Mouse (Mus musculus) lung, postnatal 25 days (tissue): Measurements from ENCODE around the gene Ms4a15.
A peak's percentile ranks its signal among the peaks of the same experiment; 100 is the strongest.

Experiments
- DNase-seq: peaks from one replicate; pipeline ENCODE4 v3.0.0; 2022; ENCODE audit warnings: low spot score

Ms4a15 gene

GRCm38 (mm10) chr19:10959978-10960346 is 33.1 kb downstream of the Ms4a15 start:
- no peak for DNase-seq

DNA sequence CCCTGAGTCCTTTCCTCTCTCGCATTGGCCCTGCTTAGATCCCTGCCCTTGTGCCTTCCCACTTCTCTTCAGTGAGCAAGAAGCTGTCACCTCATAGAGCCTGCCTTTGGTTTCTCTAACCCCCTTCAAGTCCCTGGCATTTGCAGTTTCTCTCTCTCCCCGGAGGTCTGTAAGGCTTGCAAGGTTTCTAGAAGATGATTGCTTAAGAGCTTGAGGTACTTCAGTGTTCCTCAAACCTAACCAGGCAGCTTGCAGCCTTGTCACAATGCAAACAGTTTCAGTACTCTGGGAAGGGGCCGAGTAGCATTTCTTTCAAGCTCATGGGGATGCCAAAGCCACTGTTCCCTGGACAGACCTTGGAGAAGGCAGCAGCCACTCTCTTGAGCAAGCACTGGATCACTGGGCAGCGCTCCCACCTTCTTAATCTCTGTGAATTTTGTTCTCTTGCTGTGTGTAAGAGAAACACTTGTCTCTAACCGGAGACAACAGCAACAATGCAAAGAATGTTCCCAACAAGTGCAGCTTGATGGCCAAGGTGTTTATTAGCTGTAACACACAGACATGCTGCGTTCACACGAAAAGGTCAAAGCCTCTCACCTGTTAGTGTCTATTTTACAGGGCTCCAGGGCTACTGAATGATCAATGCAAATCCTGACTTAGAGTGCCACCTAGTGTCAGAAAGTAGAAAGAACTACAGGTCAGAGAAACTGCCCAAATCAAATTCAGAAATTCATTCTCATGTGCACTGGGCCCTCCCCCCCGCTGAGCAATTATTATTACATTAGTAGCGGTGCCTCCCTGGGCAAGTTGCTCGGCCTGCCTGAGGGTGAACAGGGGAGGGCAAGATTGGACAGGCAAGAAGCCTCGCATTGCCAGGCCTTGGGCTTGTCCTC is 33.7 kb downstream of the Ms4a15 start:
- peak; percentile 80 for DNase-seq

GRCm38 (mm10) chr19:10952021-10952939 is 40.8 kb downstream of the Ms4a15 start:
- DNase-seq = no peak

DNA sequence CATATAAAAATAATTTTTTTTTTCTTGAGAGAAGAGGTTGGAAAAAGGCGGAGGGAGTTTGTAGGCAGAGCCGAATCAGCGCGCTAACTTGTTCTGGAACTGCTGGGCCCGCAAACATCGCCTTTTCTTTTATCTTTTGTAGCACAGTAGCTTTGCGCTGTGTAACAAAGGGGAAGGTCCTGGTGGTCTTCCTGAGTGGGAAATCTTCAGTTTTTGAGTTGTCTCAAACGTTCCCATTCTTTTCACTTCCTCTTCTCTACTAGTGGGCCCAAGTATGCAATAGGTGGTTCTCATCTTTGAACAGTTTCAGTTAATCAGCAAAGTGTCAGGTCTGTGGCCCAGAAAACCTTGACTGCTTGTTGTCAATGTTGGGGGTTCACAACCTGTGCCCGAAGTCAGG is 43.5 kb downstream of the Ms4a15 start:
- no peak for DNase-seq

GRCm38 (mm10) chr19:10949112-10949511 is 43.9 kb downstream of the Ms4a15 start, which contains the start of gene Ccdc86:
Ccdc86 (minus strand) TSS chr19:10949266.
- peak; percentile 97 for DNase-seq

GRCm38 (mm10) chr19:10948416-10948815 is 44.6 kb downstream of the Ms4a15 start:
- DNase-seq = no peak

- DNase-seq = no peak
These were observed 45.8 kb downstream of the Ms4a15 start for GRCm38 (mm10) chr19:10947219-10947618.

GRCm38 (mm10) chr19:10946506-10946905 is 46.5 kb downstream of the Ms4a15 start:
- DNase-seq = no peak

GRCm38 (mm10) chr19:10943955-10944354 is 49.1 kb downstream of the Ms4a15 start:
- peak; percentile 18 for DNase-seq

GRCm38 (mm10) chr19:10940801-10941457 is 52.1 kb downstream of the Ms4a15 start:
- DNase-seq = no peak

DNA sequence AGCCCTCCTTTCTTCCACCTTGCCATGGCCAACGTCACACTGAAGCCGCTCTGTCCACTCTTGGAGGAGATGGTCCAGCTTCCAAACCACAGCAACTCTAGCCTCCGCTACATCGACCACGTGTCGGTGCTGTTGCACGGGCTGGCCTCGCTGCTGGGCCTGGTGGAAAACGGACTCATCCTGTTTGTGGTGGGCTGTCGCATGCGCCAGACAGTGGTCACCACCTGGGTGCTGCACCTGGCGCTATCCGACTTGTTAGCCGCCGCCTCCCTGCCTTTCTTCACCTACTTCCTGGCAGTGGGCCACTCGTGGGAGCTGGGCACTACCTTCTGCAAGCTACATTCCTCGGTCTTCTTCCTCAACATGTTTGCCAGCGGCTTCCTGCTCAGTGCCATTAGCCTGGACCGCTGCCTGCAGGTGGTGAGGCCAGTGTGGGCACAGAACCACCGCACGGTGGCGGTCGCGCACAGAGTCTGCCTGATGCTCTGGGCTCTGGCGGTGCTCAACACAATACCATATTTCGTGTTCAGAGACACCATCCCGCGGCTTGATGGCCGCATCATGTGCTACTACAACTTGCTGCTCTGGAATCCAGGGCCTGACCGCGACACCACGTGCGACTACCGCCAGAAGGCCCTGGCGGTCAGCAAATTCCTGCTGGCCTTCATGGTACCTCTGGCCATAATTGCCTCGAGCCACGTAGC is 52.8 kb downstream of the Ms4a15 start:
- DNase-seq = peak; percentile 62

- no peak for DNase-seq
These were observed 54.3 kb downstream of the Ms4a15 start for GRCm38 (mm10) chr19:10938771-10939170.

DNA sequence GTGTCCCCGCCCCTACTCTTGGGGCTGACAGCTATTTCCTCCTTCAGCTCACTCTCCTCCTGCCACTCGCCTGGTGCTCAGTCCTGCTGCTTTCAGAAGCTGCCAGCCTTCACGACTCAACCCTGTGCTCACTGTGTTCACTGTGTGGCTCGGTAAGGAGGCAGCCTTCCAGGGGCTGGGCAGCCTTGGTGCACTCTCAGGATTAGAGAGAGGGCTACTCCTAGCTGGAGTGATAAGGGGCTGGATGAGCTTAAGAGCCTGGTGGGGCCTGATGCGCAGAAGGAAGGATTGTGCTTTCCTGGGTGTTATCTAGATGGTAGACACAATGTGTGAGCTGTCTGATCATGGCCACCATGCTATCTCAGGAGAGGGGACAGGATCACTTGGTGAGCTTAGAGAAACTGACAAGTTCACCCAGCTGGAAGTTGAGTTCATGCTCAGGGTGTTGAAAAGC is 55.9 kb downstream of the Ms4a15 start, which contains the start of gene Ptgdr2:
Gene Ptgdr2 (plus strand): TSS at position 51 of the 454 bp plus-strand sequence.
- no peak for DNase-seq

GRCm38 (mm10) chr19:10936077-10936476 is 57.0 kb downstream of the Ms4a15 start:
- no peak for DNase-seq

GRCm38 (mm10) chr19:10935029-10935428 is 58.0 kb downstream of the Ms4a15 start:
- no peak for DNase-seq

DNA sequence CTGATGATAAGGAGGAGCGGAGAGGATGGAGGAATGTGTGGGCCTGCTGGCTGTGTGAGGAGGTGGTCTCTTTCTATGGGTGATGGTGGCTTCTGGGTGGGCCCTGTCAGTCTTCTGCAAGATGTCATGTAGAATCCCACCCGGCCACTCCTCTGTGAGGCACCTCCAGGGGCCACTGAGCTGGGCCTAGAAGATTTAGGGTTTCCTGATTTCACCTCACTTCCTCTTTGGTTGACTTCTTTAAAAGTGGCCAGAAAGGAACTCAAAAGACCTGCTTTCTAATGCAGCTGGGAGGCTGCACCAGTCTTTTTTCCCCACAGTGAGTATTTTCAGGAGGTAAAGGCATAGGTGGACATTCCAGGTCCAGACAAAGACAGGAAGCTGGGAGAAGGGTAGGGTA is 62.4 kb downstream of the Ms4a15 start:
- no peak for DNase-seq
